Mouse (Mus musculus): ENCODE data around the gene Rnf144b. TPM values are rescaled to one million over a fixed set of nuclear protein-coding genes. Genes with fewer than 3 reads are reported as not detected.

Rnf144b gene
- total RNA-seq (2018; cell fraction: chromatin; rRNA removed): 10 to 100 TPM in 14 of 26 experiments, 1 to 10 TPM in 12; 2.0 to 44.6 (median 11.4) TPM
- 10 to 100 TPM in 25 of 26 experiments, 1 to 10 TPM in 1; 5.7 to 76.1 (median 28.5) TPM for total RNA-seq (2018; cell fraction: cytosol; rRNA removed)
- 10 to 100 TPM in 24 of 26 experiments, 1 to 10 TPM in 2; 6.8 to 60.5 (median 21.5) TPM for total RNA-seq (2018; cell fraction: nucleus; rRNA removed)
- polyA plus RNA-seq (2018): 18.6 to 49.6 TPM (median 33.3 TPM) in 3 replicates

- 4% methylated on average over 50 of the region's 55 CpGs for WGBS (ENCODE audit: missing documents)
- H3K4me3 ChIP-seq (ENCODE audit: inconsistent target): no peak within 1 kb of the TSS; the same call in 1 of the 2 replicates
These were observed at the start of gene Rnf144b for GRCm38 (mm10) chr13:47122537-47123430. Gene Rnf144b, plus strand, starts transcription at chr13:47122656.

GRCm38 (mm10) chr13:47076156-47076555, 46.3 kb upstream of the Rnf144b start:
- H3K79me2 ChIP-seq (ENCODE audit: inconsistent target): no peaks in the 10 kb centered on the region
- no peak overlapping the region for H3K4me3 ChIP-seq (ENCODE audit: inconsistent target)
- WGBS (ENCODE audit: missing documents): 90% methylated on average over 5 of the region's 5 CpGs
- H3K36me3 ChIP-seq (ENCODE audit: inconsistent target): peaks cover 29% of the 10 kb centered on the region; the same call in 1 of the 2 replicates
- H3K27ac ChIP-seq: no peak overlapping the region

More at GRCm38 (mm10) chr13:47122537-47123430, at the start of gene Rnf144b:
- Histone ChIP-seq H3K27ac (no peak within 1 kb of the TSS), H3K36me3 (ENCODE audit: inconsistent target) (no peaks in the 10 kb centered on the region), H3K79me2 (ENCODE audit: inconsistent target) (no peaks in the 10 kb centered on the region)

GRCm38 (mm10) chr13:47077367-47077766, 45.1 kb upstream of the Rnf144b start:
- Histone ChIP-seq H3K36me3 (ENCODE audit: inconsistent target) (peaks cover 35% of the 10 kb centered on the region), H3K79me2 (ENCODE audit: inconsistent target) (no peaks in the 10 kb centered on the region), H3K4me3 (ENCODE audit: inconsistent target) (no peak overlapping the region), H3K27ac (no peak overlapping the region)

- 87% methylated on average over 5 of the region's 5 CpGs for WGBS (ENCODE audit: missing documents)
- Histone ChIP-seq H3K4me3 (ENCODE audit: inconsistent target) (no peak overlapping the region), H3K36me3 (ENCODE audit: inconsistent target) (peaks cover 31% of the 10 kb centered on the region)
These were observed 43.7 kb upstream of the Rnf144b start for GRCm38 (mm10) chr13:47078799-47079198.

GRCm38 (mm10) chr13:47080905-47081505, 41.5 kb upstream of the Rnf144b start:
- 98% methylated on average over 4 of the region's 4 CpGs for WGBS (ENCODE audit: missing documents)
- Histone ChIP-seq H3K79me2 (ENCODE audit: inconsistent target) (no peaks in the 10 kb centered on the region), H3K27ac (no peak overlapping the region), H3K36me3 (ENCODE audit: inconsistent target) (peaks cover 40% of the 10 kb centered on the region), H3K4me3 (ENCODE audit: inconsistent target) (no peak overlapping the region)

More at GRCm38 (mm10) chr13:47078799-47079198, 43.7 kb upstream of the Rnf144b start:
- H3K27ac ChIP-seq: no peak overlapping the region
- H3K79me2 ChIP-seq (ENCODE audit: inconsistent target): no peaks in the 10 kb centered on the region

GRCm38 (mm10) chr13:47088433-47088832, 34.0 kb upstream of the Rnf144b start:
- Histone ChIP-seq H3K27ac (no peak overlapping the region), H3K79me2 (ENCODE audit: inconsistent target) (peaks cover 32% of the 10 kb centered on the region), H3K4me3 (ENCODE audit: inconsistent target) (no peak overlapping the region), H3K36me3 (ENCODE audit: inconsistent target) (peaks cover 66% of the 10 kb centered on the region)
- WGBS (ENCODE audit: missing documents): 90% methylated on average over 1 of the region's 1 CpGs

GRCm38 (mm10) chr13:47089271-47089670, 33.2 kb upstream of the Rnf144b start:
- no peak overlapping the region for H3K27ac ChIP-seq
- H3K36me3 ChIP-seq (ENCODE audit: inconsistent target): peaks cover 71% of the 10 kb centered on the region
- H3K4me3 ChIP-seq (ENCODE audit: inconsistent target): no peak overlapping the region
- H3K79me2 ChIP-seq (ENCODE audit: inconsistent target): peaks cover 40% of the 10 kb centered on the region
- 77% methylated on average over 2 of the region's 2 CpGs for WGBS (ENCODE audit: missing documents)

GRCm38 (mm10) chr13:47093791-47094190, 28.7 kb upstream of the Rnf144b start:
- WGBS (ENCODE audit: missing documents): 97% methylated on average over 2 of the region's 2 CpGs

GRCm38 (mm10) chr13:47096591-47096990, 25.9 kb upstream of the Rnf144b start:
- H3K79me2 ChIP-seq (ENCODE audit: inconsistent target): peaks cover 100% of the 10 kb centered on the region
- H3K36me3 ChIP-seq (ENCODE audit: inconsistent target): peaks cover 84% of the 10 kb centered on the region
- WGBS (ENCODE audit: missing documents): 90% methylated on average over 2 of the region's 2 CpGs

More at GRCm38 (mm10) chr13:47093791-47094190, 28.7 kb upstream of the Rnf144b start:
- H3K79me2 ChIP-seq (ENCODE audit: inconsistent target): peaks cover 85% of the 10 kb centered on the region
- H3K36me3 ChIP-seq (ENCODE audit: inconsistent target): peaks cover 77% of the 10 kb centered on the region
- no peak overlapping the region for H3K4me3 ChIP-seq (ENCODE audit: inconsistent target)
- H3K27ac ChIP-seq: no peak overlapping the region

GRCm38 (mm10) chr13:47099265-47099664, 23.2 kb upstream of the Rnf144b start:
- Histone ChIP-seq H3K79me2 (ENCODE audit: inconsistent target) (peaks cover 100% of the 10 kb centered on the region), H3K4me3 (ENCODE audit: inconsistent target) (no peak overlapping the region), H3K36me3 (ENCODE audit: inconsistent target) (peaks cover 58% of the 10 kb centered on the region), H3K27ac (no peak overlapping the region)
- 78% methylated on average over 7 of the region's 7 CpGs for WGBS (ENCODE audit: missing documents)

More at GRCm38 (mm10) chr13:47096591-47096990, 25.9 kb upstream of the Rnf144b start:
- Histone ChIP-seq H3K27ac (no peak overlapping the region), H3K4me3 (ENCODE audit: inconsistent target) (no peak overlapping the region)

GRCm38 (mm10) chr13:47100587-47100986, 21.9 kb upstream of the Rnf144b start:
- Histone ChIP-seq H3K36me3 (ENCODE audit: inconsistent target) (peaks cover 47% of the 10 kb centered on the region), H3K27ac (no peak overlapping the region), H3K79me2 (ENCODE audit: inconsistent target) (peaks cover 93% of the 10 kb centered on the region), H3K4me3 (ENCODE audit: inconsistent target) (no peak overlapping the region)
- 50% methylated on average over 1 of the region's 2 CpGs for WGBS (ENCODE audit: missing documents)

- H3K36me3 ChIP-seq (ENCODE audit: inconsistent target): peaks cover 21% of the 10 kb centered on the region
- peak overlapping the region; percentile 85; the same call in 1 of the 2 replicates for H3K27ac ChIP-seq
- H3K79me2 ChIP-seq (ENCODE audit: inconsistent target): peaks cover 58% of the 10 kb centered on the region
- WGBS (ENCODE audit: missing documents): 51% methylated on average over 2 of the region's 2 CpGs
- peak overlapping the region; percentile 79 for H3K4me3 ChIP-seq (ENCODE audit: inconsistent target)
These were observed 18.3 kb upstream of the Rnf144b start for GRCm38 (mm10) chr13:47104146-47104545.

- peak overlapping the region; percentile 85 for H3K27ac ChIP-seq
- peaks cover 13% of the 10 kb centered on the region; the same call in 1 of the 2 replicates for H3K36me3 ChIP-seq (ENCODE audit: inconsistent target)
- WGBS (ENCODE audit: missing documents): under 1% methylated on average over 25 of the region's 25 CpGs
- peaks cover 49% of the 10 kb centered on the region for H3K79me2 ChIP-seq (ENCODE audit: inconsistent target)
- H3K4me3 ChIP-seq (ENCODE audit: inconsistent target): peak overlapping the region; percentile 79
These were observed 17.5 kb upstream of the Rnf144b start for GRCm38 (mm10) chr13:47104856-47105541.
